Comparison of ENCODE assay signal across 8 mouse cellular contexts in genomic region chr2:119477571-119478396, GRCm38 (mm10). TPM values are rescaled to one million over a fixed set of nuclear protein-coding genes. Genes with fewer than 3 reads are reported as not detected.
DNase-seq lines count a peak whose midpoint lies in the region; ATAC-seq and TF ChIP-seq lines count a peak whose summit lies in the region.

Ino80 (minus strand) TSS chr2:119477687.

- TF ChIP-seq POLR2A in cortical plate, adult 2 months (IDR thresholded peaks at IDR 0.05; ENCODE audit: extremely low read depth, insufficient read depth, low read length) = peak; percentile 93

- H3K36me3 ChIP-seq in megakaryocyte, embryonic 14.5 days (replicated peaks; ENCODE audit: low read length) = peaks cover 10% of the 10 kb centered on the region

- H3K27me3 ChIP-seq in megakaryocyte, embryonic 14.5 days (replicated peaks) = no peaks in the 10 kb centered on the region

- H3K4me1 ChIP-seq in cortical plate, adult 2 months (ENCODE audit: control insufficient read depth, insufficient read depth, low read length) = peaks cover 4% of the 10 kb centered on the region
- peaks cover 28% of the 10 kb centered on the region for H3K4me1 ChIP-seq in megakaryocyte, embryonic 14.5 days

- DNase-seq in gastrocnemius, adult 8-10 months (ENCODE audit: low spot score in 2 of 2) = peak; percentile 98
- peak; percentile 99 for DNase-seq in hindlimb bud, embryonic 11.5 days (ENCODE audit: extremely low spot score, low read depth, low spot score)
- DNase-seq in left cerebral cortex, adult 8-10 months (ENCODE audit: low spot score in 2 of 2) = peak; percentile 98 to 99
- peak; percentile 99 to 100 for DNase-seq in right cerebral cortex, postnatal 10 days (ENCODE audit: low spot score in 2 of 2)
- peak; percentile 95 for DNase-seq in urinary bladder, postnatal 25 days (ENCODE audit: low spot score)

- no peak for TF ChIP-seq CTCF in cortical plate, adult 2 months (IDR thresholded peaks at IDR 0.05; ENCODE audit: extremely low read depth, insufficient read depth, low read length)

- peak; percentile 92 for ATAC-seq in activated CD4-positive, CD25-positive, alpha-beta regulatory T cell, adult 4 months

- peak within 1 kb of the TSS; percentile 98 for H3K27ac ChIP-seq in cortical plate, adult 2 months (ENCODE audit: insufficient read depth, low read length)

- peak within 1 kb of the TSS; percentile 68 for H3K4me3 ChIP-seq in cortical plate, adult 2 months (ENCODE audit: insufficient read depth, low read length)
- H3K4me3 ChIP-seq in megakaryocyte, embryonic 14.5 days (replicated peaks) = peak within 1 kb of the TSS; percentile 99

- no peaks in the 10 kb centered on the region for H3K9me3 ChIP-seq in megakaryocyte, embryonic 14.5 days

RNA-seq across cellular contexts. Expression of gene Ino80, which starts in this region (rescaled TPM):
- 1 to 10 TPM; 7.0 to 7.1 TPM for polyA plus RNA-seq in activated CD4-positive, CD25-positive, alpha-beta regulatory T cell, adult 4 months (2017; shearing (Covaris generic))
- polyA plus RNA-seq in cortical plate, adult 2 months (2012; rRNA removed) = 14.6 and 14.8 TPM in 2 replicates
- 10 to 100 TPM; 11.8 to 15.7 (median 12.6) TPM for total RNA-seq in gastrocnemius, adult 8-10 months (2022)
- total RNA-seq in left cerebral cortex, adult 8-10 months (2022) = 10 to 100 TPM; 21.1 to 24.9 (median 23.3) TPM
- 2.3 and 2.7 TPM in 2 replicates for polyA plus RNA-seq in megakaryocyte, embryonic 14.5 days (2012; ENCODE audit: insufficient read depth, low replicate concordance)

Comparison
In these comparisons a context has a peak if more than half of its experiments do, and no peak if none do; other contexts are left out.
1. Peak in every context shown above with its lines: DNase-seq, ATAC-seq, H3K4me3 ChIP-seq and H3K27ac ChIP-seq.